Mouse (Mus musculus): ENCODE measurements at regions not wholly inside any gene's neighbourhood (a gene's known extent, or its start where the extent isn't known, plus 50 kb on each side); places are given as distances from the start of the nearest gene placed in this dataset.

DNA sequence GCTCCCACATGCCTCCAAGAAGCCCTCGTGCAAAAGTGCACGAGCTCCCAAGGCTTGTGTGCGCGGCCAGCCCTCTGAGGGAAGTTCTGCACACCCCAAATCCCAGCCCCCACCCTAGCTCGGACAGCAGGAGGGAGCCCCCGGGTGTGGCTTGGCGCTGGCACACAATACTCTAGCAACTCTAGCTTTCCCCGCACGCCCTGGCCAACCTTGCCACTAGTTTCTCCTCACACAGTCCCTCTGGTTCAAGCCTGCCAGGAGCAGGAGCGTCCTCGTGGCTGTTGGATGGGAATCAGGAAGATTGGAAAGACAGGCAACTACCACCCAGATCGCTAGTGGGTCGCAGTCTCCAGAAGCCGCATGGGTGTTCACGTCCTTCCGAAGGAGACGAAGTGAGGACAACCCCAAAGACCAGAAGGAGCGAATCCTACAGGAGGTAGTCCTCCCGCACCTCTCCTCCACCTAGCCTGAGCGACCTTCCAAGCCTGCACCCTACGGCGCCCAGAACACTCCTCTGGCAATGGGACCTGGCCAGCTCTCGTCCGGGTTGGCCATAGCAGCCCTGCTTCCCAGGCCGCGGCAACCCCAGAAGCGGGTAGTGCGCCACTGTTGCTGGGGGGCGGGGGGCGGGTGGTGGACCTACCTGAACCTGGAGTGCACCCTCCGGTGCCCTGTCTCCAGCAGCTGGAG is 243.9 kb downstream of the Tex13c3 start:
- Histone ChIP-seq H3K36me3 (replicated peaks) (no peaks in the 10 kb centered on the region), H3K4me1 (replicated peaks) (no peaks in the 10 kb centered on the region; the same call in 1 of the 2 replicates), H3K27me3 (no peaks in the 10 kb centered on the region), H3K9me3 (replicated peaks) (no peaks in the 10 kb centered on the region), H3K4me2 (peak overlapping the region; percentile 86), H3K27ac (replicated peaks) (no peak overlapping the region), H3K9ac (peak overlapping the region; percentile 47), H3K4me3 (replicated peaks) (peak overlapping the region; percentile 63)
- peak; percentile 70 for ATAC-seq (ENCODE audit: insufficient read depth)
- 7% methylated on average over 31 of the region's 31 CpGs for WGBS (ENCODE audit: insufficient replicate concordance)

DNA sequence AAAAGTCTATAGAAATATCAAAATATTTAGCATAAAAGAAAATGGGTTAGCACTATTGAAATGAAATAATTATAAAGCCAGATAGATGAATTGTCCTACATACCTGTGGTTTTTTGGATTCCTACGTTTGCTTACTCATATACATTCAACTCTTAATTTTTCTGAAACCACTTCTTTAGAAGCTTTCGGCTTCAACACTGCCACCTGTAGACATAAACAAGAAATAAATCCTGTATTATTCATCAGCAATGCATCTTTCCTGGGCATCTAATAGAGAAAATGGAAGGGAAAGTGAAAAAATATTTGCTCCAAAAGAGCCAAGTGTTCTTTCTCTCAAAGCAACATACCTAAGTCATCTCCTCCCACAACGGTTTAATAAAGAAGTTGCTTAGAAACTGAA is 245.7 kb downstream of the Tex13c3 start:
- no peaks in the 10 kb centered on the region for H3K9me3 ChIP-seq (replicated peaks)
- WGBS (ENCODE audit: insufficient replicate concordance): 56% methylated on average over 3 of the region's 3 CpGs
- H3K36me3 ChIP-seq (replicated peaks): no peaks in the 10 kb centered on the region
- no peak overlapping the region for H3K4me3 ChIP-seq (replicated peaks)
- no peak overlapping the region for H3K9ac ChIP-seq
- H3K4me2 ChIP-seq: 0 out of 2 replicates have a peak overlapping the region, but pooled peaks have one; percentile 86
- no peaks in the 10 kb centered on the region for H3K27me3 ChIP-seq
- H3K27ac ChIP-seq (replicated peaks): no peak overlapping the region
- ATAC-seq (ENCODE audit: insufficient read depth): no peak
- no peaks in the 10 kb centered on the region; the same call in 1 of the 2 replicates for H3K4me1 ChIP-seq (replicated peaks)

DNA sequence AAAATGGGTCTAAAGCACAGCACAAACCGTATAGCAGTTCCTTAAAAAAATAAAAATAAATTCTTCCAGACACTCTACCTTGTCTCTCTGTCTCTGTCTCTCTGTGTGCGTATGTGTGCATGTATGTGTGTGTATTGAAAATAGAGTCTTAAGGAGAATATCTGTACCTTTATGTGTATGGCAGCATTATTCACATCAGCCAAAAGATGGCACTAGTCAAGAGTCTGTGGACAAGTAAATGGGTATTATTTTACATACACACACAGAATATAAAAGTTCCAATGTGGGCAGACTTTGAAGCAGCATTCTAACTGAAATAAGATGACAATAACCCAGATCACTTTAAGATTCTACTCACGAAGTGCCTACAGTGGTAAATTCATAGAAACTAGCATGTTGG is 249.3 kb downstream of the Tex13c3 start:
- Histone ChIP-seq H3K9ac (no peak overlapping the region), H3K27me3 (no peaks in the 10 kb centered on the region), H3K9me3 (replicated peaks) (no peaks in the 10 kb centered on the region), H3K36me3 (replicated peaks) (no peaks in the 10 kb centered on the region), H3K4me3 (replicated peaks) (no peak overlapping the region), H3K4me1 (replicated peaks) (no peaks in the 10 kb centered on the region; the same call in 1 of the 2 replicates), H3K4me2 (no peak overlapping the region), H3K27ac (replicated peaks) (no peak overlapping the region)
- 58% methylated on average over 3 of the region's 3 CpGs for WGBS (ENCODE audit: insufficient replicate concordance)
- ATAC-seq (ENCODE audit: insufficient read depth): no peak

DNA sequence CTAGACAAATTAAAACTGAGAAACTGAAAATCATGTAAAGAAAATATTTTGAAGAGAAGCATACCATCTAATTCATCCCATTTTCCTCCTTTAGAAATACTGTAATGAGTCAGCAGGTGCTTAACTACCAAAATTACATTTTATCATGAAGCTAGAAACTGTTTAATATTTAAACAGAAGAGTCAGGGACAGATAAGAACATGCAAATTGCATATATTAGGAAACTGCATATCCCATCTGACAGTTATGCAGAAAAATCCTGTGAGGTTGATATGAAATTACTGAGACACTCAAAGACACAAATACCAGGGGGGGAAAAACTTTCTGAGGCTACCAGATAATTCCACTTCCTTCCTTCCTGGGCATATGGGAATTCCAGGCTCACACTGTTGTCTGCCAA is 257.8 kb downstream of the Tex13c3 start:
- no peak overlapping the region for H3K27ac ChIP-seq (replicated peaks)

DNA sequence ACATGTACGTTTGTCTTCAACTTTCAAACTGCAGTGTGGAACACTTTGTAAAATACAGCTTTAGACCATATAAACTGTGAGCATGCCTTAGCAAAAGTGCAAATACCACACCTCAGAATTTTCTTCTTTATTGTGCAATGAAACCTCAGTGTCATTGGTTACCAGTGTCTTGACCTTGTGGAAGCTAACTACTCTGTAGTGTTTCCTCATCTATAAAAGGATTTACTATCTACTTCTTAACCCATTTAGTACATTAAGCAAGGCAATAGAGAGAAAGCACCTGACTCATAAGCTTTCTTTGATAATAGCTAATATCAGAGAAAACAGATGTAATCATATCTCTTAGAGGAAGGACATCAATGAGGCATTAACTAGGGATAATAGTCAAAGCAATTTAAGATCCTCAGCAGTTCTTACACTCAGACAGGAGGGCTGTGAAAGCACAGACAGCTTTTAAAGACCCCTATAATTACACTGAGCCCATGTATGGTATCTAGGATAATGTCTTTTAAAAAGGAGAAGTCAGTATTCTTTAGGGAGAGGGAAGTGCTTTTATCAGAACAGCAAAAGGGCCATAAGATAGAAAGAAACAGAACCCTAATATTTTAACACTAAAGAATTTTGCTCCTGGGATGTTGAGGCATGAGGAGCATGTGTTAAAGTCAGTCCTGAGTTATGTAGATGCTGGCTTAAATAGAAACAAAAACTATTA is 260.2 kb downstream of the Tex13c3 start:
- no peak overlapping the region for H3K27ac ChIP-seq (replicated peaks)
- H3K9ac ChIP-seq: no peak overlapping the region
- ATAC-seq (ENCODE audit: insufficient read depth): no peak
- no peak overlapping the region for H3K4me3 ChIP-seq (replicated peaks)
- 61% methylated on average over 1 of the region's 1 CpGs for WGBS (ENCODE audit: insufficient replicate concordance)
- H3K4me2 ChIP-seq: no peak overlapping the region
- no peaks in the 10 kb centered on the region for H3K36me3 ChIP-seq (replicated peaks)
- no peaks in the 10 kb centered on the region for H3K9me3 ChIP-seq (replicated peaks)
- peaks cover 5% of the 10 kb centered on the region; the same call in 1 of the 2 replicates for H3K4me1 ChIP-seq (replicated peaks)
- H3K27me3 ChIP-seq: no peaks in the 10 kb centered on the region

More for the DNA sequence above, 257.8 kb downstream of the Tex13c3 start:
- H3K4me2 ChIP-seq: no peak overlapping the region
- ATAC-seq (ENCODE audit: insufficient read depth): no peak
- no peaks in the 10 kb centered on the region for H3K36me3 ChIP-seq (replicated peaks)
- no peak overlapping the region for H3K9ac ChIP-seq
- H3K27me3 ChIP-seq: no peaks in the 10 kb centered on the region
- H3K4me1 ChIP-seq (replicated peaks): peaks cover 5% of the 10 kb centered on the region; the same call in 1 of the 2 replicates
- no peak overlapping the region for H3K4me3 ChIP-seq (replicated peaks)
- no peaks in the 10 kb centered on the region for H3K9me3 ChIP-seq (replicated peaks)

DNA sequence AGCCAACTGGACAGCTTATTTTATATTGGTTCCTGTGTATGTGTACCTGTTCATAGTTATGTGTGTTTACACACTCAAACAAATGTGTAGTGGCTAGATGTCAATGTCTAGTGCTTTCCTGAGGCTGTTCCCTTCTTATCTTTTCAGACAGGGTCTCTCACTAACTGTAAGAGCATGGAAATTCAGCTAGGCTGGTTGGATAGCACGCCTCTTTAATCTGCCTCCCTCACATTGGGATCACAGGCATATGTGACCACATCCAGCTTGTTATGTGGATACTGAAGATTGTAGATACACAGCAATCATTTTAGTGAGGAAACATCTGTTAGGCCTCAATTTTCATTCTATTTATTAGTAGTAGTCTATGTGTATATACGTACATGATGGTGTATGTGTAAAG is 261.4 kb downstream of the Tex13c3 start:
- ATAC-seq (ENCODE audit: insufficient read depth): peak; percentile 89
- Histone ChIP-seq H3K27ac (replicated peaks) (peak overlapping the region; percentile 29; the same call in 1 of the 2 replicates), H3K4me1 (replicated peaks) (peaks cover 5% of the 10 kb centered on the region; the same call in 1 of the 2 replicates), H3K4me3 (replicated peaks) (no peak overlapping the region), H3K9me3 (replicated peaks) (no peaks in the 10 kb centered on the region), H3K36me3 (replicated peaks) (no peaks in the 10 kb centered on the region), H3K9ac (no peak overlapping the region), H3K4me2 (no peak overlapping the region), H3K27me3 (no peaks in the 10 kb centered on the region)
- WGBS (ENCODE audit: insufficient replicate concordance): 23% methylated on average over 2 of the region's 2 CpGs

DNA sequence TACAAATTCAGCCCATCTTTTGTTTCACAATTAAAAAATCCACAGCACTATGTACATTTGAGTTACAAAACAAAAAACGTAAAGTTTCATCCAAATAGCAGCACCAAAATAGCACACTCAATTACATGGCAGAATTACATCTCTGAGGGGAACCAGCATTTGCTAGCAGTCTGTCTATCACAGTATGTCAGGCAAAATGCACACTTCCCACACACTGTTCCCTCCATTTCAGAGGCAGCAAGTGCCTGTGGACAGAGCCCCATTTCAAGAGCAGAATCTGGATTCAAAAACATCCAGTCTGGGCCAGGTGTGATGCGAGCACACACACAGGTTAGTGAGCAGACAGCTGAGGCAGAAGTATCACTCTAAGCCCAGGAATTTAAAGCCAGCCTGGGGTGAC is 261.8 kb downstream of the Tex13c3 start:
- no peak for ATAC-seq (ENCODE audit: insufficient read depth)
- Histone ChIP-seq H3K36me3 (replicated peaks) (no peaks in the 10 kb centered on the region), H3K4me2 (no peak overlapping the region), H3K4me1 (replicated peaks) (peaks cover 5% of the 10 kb centered on the region; the same call in 1 of the 2 replicates), H3K9ac (no peak overlapping the region), H3K4me3 (replicated peaks) (no peak overlapping the region), H3K27ac (replicated peaks) (peak overlapping the region; percentile 29; the same call in 1 of the 2 replicates), H3K27me3 (no peaks in the 10 kb centered on the region), H3K9me3 (replicated peaks) (no peaks in the 10 kb centered on the region)
- 59% methylated on average over 2 of the region's 2 CpGs for WGBS (ENCODE audit: insufficient replicate concordance)

DNA sequence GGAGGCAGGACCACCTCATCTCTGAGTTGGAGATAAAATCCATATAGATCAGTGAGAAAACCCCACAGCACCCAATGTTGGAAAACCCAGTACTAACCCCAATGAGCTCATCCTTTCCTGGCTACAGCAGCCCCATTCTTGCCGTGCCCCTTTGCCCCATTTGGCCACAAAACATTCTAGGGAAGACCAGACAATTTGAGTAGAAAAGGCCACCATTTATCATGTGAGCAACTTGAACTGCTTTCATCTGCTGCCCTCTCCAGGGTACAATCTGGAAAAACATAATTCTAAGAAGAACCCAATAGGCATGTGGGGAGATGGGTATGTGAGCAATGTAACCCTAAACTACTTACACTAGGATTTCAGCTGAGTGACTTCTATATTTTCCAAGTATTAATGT is 274.7 kb downstream of the Tex13c3 start:
- 42% methylated on average over 1 of the region's 1 CpGs for WGBS (ENCODE audit: insufficient replicate concordance)
- Histone ChIP-seq H3K27ac (replicated peaks) (no peak overlapping the region), H3K4me2 (no peak overlapping the region), H3K9ac (no peak overlapping the region), H3K4me1 (replicated peaks) (no peaks in the 10 kb centered on the region), H3K9me3 (replicated peaks) (no peaks in the 10 kb centered on the region), H3K27me3 (no peaks in the 10 kb centered on the region), H3K4me3 (replicated peaks) (no peak overlapping the region), H3K36me3 (replicated peaks) (no peaks in the 10 kb centered on the region)
- ATAC-seq (ENCODE audit: insufficient read depth): no peak

DNA sequence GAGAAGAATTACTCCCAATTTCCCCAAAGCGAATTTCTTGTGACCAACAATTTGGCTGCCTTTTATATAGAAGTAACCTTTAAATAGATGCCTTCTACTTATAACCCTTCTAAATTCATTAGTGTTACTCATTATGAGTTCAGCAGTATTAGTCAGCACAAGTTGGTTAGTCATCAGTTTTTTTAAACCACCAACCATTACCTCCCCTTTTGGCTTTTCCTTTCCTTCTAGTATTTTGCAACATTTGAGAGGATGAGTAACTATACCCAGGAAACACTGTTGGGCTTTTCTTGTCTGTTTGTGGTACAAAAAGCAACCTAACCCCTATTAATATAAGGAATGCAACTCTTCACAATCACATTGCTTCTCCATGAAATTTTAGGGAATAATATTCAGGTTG is 278.6 kb downstream of the Tex13c3 start:
- H3K4me1 ChIP-seq (replicated peaks): no peaks in the 10 kb centered on the region
- WGBS (ENCODE audit: insufficient replicate concordance): 56% methylated on average over 1 of the region's 1 CpGs
- ATAC-seq (ENCODE audit: insufficient read depth): no peak

DNA sequence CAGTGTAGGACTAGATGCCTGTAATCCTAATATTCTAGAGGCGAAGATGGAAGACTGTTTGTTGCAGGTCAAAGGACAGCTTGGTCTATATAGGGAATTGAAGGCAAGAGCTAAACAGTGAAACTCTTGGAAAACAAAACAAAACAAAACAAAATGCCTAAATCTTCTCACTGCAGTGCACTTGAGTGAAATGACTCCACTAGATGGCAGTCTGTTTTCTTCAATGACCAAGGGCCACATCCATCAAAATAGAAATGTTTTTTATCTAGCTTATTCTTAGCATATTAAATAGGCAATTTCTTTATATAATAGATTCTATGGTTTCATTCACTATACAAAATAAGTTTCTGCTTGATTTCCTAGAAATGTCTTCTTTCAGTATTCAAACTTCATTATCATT is 279.7 kb downstream of the Tex13c3 start:
- Histone ChIP-seq H3K4me2 (no peak overlapping the region), H3K9ac (no peak overlapping the region), H3K4me3 (replicated peaks) (no peak overlapping the region), H3K9me3 (replicated peaks) (no peaks in the 10 kb centered on the region), H3K27me3 (no peaks in the 10 kb centered on the region), H3K4me1 (replicated peaks) (no peaks in the 10 kb centered on the region), H3K27ac (replicated peaks) (no peak overlapping the region), H3K36me3 (replicated peaks) (no peaks in the 10 kb centered on the region)
- no peak for ATAC-seq (ENCODE audit: insufficient read depth)
- WGBS (ENCODE audit: insufficient replicate concordance): 73% methylated on average over 1 of the region's 1 CpGs

More for the DNA sequence above, 278.6 kb downstream of the Tex13c3 start:
- H3K27ac ChIP-seq (replicated peaks): no peak overlapping the region
- H3K4me2 ChIP-seq: no peak overlapping the region
- H3K9ac ChIP-seq: no peak overlapping the region
- H3K27me3 ChIP-seq: no peaks in the 10 kb centered on the region
- H3K36me3 ChIP-seq (replicated peaks): no peaks in the 10 kb centered on the region
- H3K9me3 ChIP-seq (replicated peaks): no peaks in the 10 kb centered on the region
- H3K4me3 ChIP-seq (replicated peaks): no peak overlapping the region

DNA sequence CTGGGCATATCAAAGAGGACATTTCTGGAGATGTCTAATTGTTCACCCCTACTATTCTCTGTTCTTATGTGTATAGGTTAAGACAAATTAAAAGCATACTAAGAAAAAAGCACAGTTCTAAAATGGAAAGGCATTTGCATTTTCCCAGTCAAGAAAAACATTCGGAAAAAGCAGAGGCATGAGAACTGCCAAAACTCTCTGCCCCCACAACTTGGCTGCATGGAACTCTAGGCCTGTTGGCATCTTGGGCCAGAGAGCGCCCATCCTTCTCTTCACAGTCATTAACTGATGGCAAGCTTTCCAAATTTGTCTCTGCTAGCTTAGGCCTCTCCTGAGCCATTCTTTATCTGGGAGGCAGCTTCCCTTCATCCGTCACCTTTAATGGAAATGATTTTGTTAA is 281.6 kb downstream of the Tex13c3 start:
- no peak for ATAC-seq (ENCODE audit: insufficient read depth)
- Histone ChIP-seq H3K4me2 (no peak overlapping the region), H3K36me3 (replicated peaks) (no peaks in the 10 kb centered on the region), H3K9me3 (replicated peaks) (no peaks in the 10 kb centered on the region), H3K27ac (replicated peaks) (no peak overlapping the region), H3K4me3 (replicated peaks) (no peak overlapping the region), H3K9ac (no peak overlapping the region), H3K4me1 (replicated peaks) (no peaks in the 10 kb centered on the region), H3K27me3 (no peaks in the 10 kb centered on the region)
- WGBS (ENCODE audit: insufficient replicate concordance): 68% methylated on average over 3 of the region's 3 CpGs

Data from liver, embryonic 15.5 days (tissue).